Mouse (Mus musculus) layer of hippocampus, postnatal 36 days (tissue): ENCODE results near the gene Klre1. TPM values are rescaled to one million over a fixed set of nuclear protein-coding genes. Genes with fewer than 3 reads are reported as not detected.
"Not testable (repeated sequence)": the region's sequence is repeated elsewhere in the genome, so short reads cannot be mapped to it uniquely, and the experiment has no call there.

ENCODE experiments used
- DNase-seq, 2 experiments: peaks; one replicate each; pipeline ENCODE4 v3.0.0; 2022
- total RNA-seq, 2 experiments: library from RNA; stranded (reverse); gene quantifications; 2 replicates each; pipeline ENCODE4 v1.2.3; 2021

The Klre1 gene
- total RNA-seq, 2 experiments from 2014 or later = not detected

DNA sequence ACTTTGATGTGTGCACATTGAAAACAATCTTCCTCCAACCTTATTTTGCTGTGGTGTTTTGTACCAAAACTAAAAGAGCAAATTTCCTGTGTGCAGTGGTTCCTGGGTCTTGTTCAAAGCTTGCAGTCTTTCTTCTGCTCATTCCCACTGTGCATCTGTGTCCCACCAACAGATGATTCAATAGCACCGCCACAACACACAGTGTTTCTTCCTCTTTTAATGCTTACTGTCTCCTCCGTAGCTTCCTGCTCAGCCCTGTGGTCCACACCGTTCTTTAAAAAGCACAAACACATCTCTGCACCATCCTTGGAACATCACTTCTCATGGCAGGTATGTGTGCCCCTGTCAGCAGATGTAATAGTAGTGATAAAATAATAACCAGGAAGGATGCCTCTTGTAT is 13.8 kb downstream of the Klre1 start, which contains the start of gene Klrd1:
Gene Klrd1, plus strand, starts transcription at position 275 of the 400 bp plus-strand sequence.
- DNase-seq = no peak

- DNase-seq = no peak
Observed at GRCm38 (mm10) chr6:129608372-129608771, 30.7 kb downstream of the Klre1 start.

DNA sequence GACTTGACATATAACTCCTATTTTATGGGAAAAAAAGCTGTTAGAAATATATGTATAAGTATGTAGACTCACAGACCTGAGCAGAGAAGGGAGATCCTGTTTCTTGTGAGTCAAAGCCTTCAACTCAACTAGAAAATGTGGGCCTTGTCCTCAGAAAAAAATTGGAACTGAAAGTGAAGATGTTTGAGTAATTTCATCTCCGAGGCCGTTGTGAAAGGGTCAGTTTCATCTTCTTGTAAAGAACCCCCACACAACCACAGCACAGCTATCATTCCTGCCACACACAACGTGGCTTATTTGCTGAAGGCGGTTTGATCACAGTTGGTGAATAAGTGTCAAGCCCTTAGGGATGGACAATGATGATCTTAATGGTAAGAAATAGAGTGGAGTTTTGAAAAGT is 46.0 kb downstream of the Klre1 start, which contains the start of gene Klrk1:
Gene Klrk1, minus strand, starts transcription at position 130 of the 400 bp plus-strand sequence.
- DNase-seq = no peak

DNA sequence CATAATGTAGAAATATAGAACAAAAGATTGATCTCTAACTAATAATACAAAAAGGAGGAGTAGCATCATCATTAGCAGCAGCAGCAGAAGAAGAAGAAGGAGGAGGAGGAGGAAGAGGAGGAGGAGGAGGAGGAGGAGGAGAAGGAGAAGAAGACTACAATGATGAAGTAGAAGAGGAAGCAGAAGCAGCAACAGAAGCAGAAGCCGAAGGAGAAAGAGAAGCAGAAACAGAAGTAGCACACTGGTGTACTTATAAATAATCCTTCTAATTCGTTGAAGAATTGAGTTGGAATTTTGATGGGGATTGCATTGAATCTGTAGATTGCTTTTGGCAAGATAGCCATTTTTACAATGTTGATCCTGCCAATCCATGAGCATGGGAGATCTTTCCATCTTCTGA is 53.3 kb downstream of the Klre1 start:
- not testable (repeated sequence) for DNase-seq

Other genes with a start within 250 kb of the Klre1 start
- gene 4922502D21Rik, start 246.1 kb upstream of the Klre1 start, total RNA-seq = not detected
- gene Clec12a, start 235.2 kb upstream of the Klre1 start, total RNA-seq = under 1 TPM in 1 of 2 experiments, not detected in 1; 0.32 TPM
- not detected for gene Clec12b, start 192.0 kb upstream of the Klre1 start, total RNA-seq
- gene Clec1b, start 180.6 kb upstream of the Klre1 start, total RNA-seq = not detected
- not detected for gene Clec9a, start 169.0 kb upstream of the Klre1 start, total RNA-seq
- 1 to 10 TPM; 3.6 to 4.1 TPM for gene Clec1a, start 125.9 kb upstream of the Klre1 start, total RNA-seq
- gene Olr1, start 70.7 kb upstream of the Klre1 start, total RNA-seq = not detected
- gene Tmem52b, start 65.3 kb upstream of the Klre1 start, total RNA-seq = not detected
- gene Gabarapl1, start 44.7 kb upstream of the Klre1 start, total RNA-seq = 100 to 1,000 TPM; 613 to 662 TPM
- gene Klrd1, start 13.9 kb downstream of the Klre1 start, total RNA-seq = not detected
- not detected for gene Klrk1, start 46.0 kb downstream of the Klre1 start, total RNA-seq
- gene Klrc3, start 65.4 kb downstream of the Klre1 start, total RNA-seq = not detected
- not detected for gene Klrc2, start 82.8 kb downstream of the Klre1 start, total RNA-seq
- not detected for gene Klrc1, start 101.1 kb downstream of the Klre1 start, total RNA-seq
- gene Klri1, start 139.2 kb downstream of the Klre1 start, total RNA-seq = not detected
- gene Klri2, start 162.6 kb downstream of the Klre1 start, total RNA-seq = not detected
- not detected for gene Gm156, start 206.4 kb downstream of the Klre1 start, total RNA-seq